Mouse (Mus musculus) CH12.LX (cell line): Measurements from ENCODE around the gene 6720489N17Rik.
"Not testable (repeated sequence)": the region's sequence is repeated elsewhere in the genome, so short reads cannot be mapped to it uniquely, and the experiment has no call there.

Source experiments
- CHD2 ChIP-seq: IDR thresholded peaks from 2 replicates; pipeline ENCODE4 v1.6.1; 2011; ENCODE audit warnings: low read length, improper control_type of control experiment
- CTCF ChIP-seq, 2 experiments: IDR thresholded peaks in 1 of 2; conservative IDR thresholded peaks in 1 of 2; 2 replicates each; pipeline ENCODE4 v1.5.1; 2011 to 2012; ENCODE audit warnings: low read depth in 2 of 2, low read length in 2 of 2, improper control_type of control experiment in 1 of 2, inconsistent platforms in 1 of 2, mild to moderate bottlenecking in 1 of 2, moderate library complexity in 1 of 2
- HCFC1 ChIP-seq: IDR thresholded peaks from 2 replicates; pipeline ENCODE4 v1.6.1; 2012; ENCODE audit warnings: low read depth, mild to moderate bottlenecking, inconsistent platforms, low read length, improper control_type of control experiment
- IRF4 ChIP-seq: IDR thresholded peaks from 2 replicates; pipeline ENCODE4 v1.6.1; 2014; ENCODE audit warnings: low read depth, mild to moderate bottlenecking, inconsistent platforms, low read length, improper control_type of control experiment
- JUND ChIP-seq: conservative IDR thresholded peaks from 2 replicates; pipeline ENCODE4 v1.6.1; 2011; ENCODE audit warnings: low read depth, low read length, improper control_type of control experiment
- KAT2A ChIP-seq: IDR thresholded peaks from 2 replicates; pipeline ENCODE4 v1.6.1; 2012; ENCODE audit warnings: low read length, improper control_type of control experiment, inconsistent platforms; ENCODE audit not compliant: insufficient replicate concordance
- MAX ChIP-seq: IDR thresholded peaks from 2 replicates; pipeline ENCODE4 v1.6.1; 2011; ENCODE audit warnings: low read length, improper control_type of control experiment
- MAZ ChIP-seq: IDR thresholded peaks from 2 replicates; pipeline ENCODE4 v1.6.1; 2012; ENCODE audit warnings: low read depth, mild to moderate bottlenecking, inconsistent platforms, low read length, improper control_type of control experiment, moderate library complexity
- MEF2A ChIP-seq: IDR thresholded peaks from 2 replicates; pipeline ENCODE4 v1.6.1; 2014; ENCODE audit warnings: low read depth, mild to moderate bottlenecking, inconsistent platforms, low read length, improper control_type of control experiment, borderline replicate concordance
- POLR2A ChIP-seq: IDR thresholded peaks from 2 replicates; pipeline ENCODE4 v1.6.1; 2011; ENCODE audit warnings: low read depth, mild to moderate bottlenecking, improper control_type of control experiment, low read length
- RCOR1 ChIP-seq: conservative IDR thresholded peaks from 2 replicates; pipeline ENCODE4 v1.6.1; 2012; ENCODE audit warnings: low read depth, mild to moderate bottlenecking, inconsistent platforms, low read length, improper control_type of control experiment
- USF2 ChIP-seq: conservative IDR thresholded peaks from 2 replicates; pipeline ENCODE4 v1.6.1; 2011; ENCODE audit warnings: low read depth, low read length, improper control_type of control experiment
- ZNF384 ChIP-seq: IDR thresholded peaks from 2 replicates; pipeline ENCODE4 v1.6.1; 2012; ENCODE audit warnings: low read depth, low read length, improper control_type of control experiment, inconsistent platforms

- TF ChIP-seq POLR2A; USF2; CTCF (conservative IDR thresholded peaks at IDR 0.05 in 1 of 2, IDR thresholded peaks at IDR 0.05 in 1 of 2; ENCODE audit: low read depth in 2 of 2, low read length in 2 of 2); ZNF384; RCOR1; KAT2A; MAX; JUND; MAZ; HCFC1; CHD2; IRF4; MEF2A: not testable (repeated sequence)
Measured at GRCm38 (mm10) chr13:62561696-62562095, 62.3 kb downstream of the 6720489N17Rik start.
